Mouse (Mus musculus) layer of hippocampus, postnatal 14 days (tissue): ENCODE measurements at regions not wholly inside any gene's neighbourhood (a gene's known extent, or its start where the extent isn't known, plus 50 kb on each side); places are given as distances from the start of the nearest gene placed in this dataset.

Experiments
- DNase-seq, 2 experiments: peaks; one replicate each; pipeline ENCODE4 v3.0.0; 2021 to 2022; ENCODE audit warnings: low spot score in 2 of 2, mixed read lengths in 1 of 2

- DNase-seq = peak in 1 of 2 experiments; percentile 12
Observed at GRCm38 (mm10) chrX:44228847-44229246, 139.3 kb downstream of the Dcaf12l2 start.
